Mouse (Mus musculus): Measurements from ENCODE around the gene Nckap5.

GRCm38 (mm10) chr1:126152217-126152616 is 678.4 kb downstream of the Nckap5 start:
- TF ChIP-seq CTCF (IDR thresholded peaks at IDR 0.05; ENCODE audit: control insufficient read depth, insufficient read depth, low read length), result no peak
- TF ChIP-seq POLR2A (IDR thresholded peaks at IDR 0.05; ENCODE audit: borderline replicate concordance, control insufficient read depth, low read depth, low read length), result no peak
